Mouse (Mus musculus) lung, postnatal 0 days (tissue): ENCODE results near the gene Tjap1. TPM values are rescaled to one million over a fixed set of nuclear protein-coding genes. Genes with fewer than 3 reads are reported as not detected.

Experiments
- ATAC-seq: fragments of 200-750 bp; cut with Nextera tagmentation; 2 replicates; pipeline ENCODE4 v1.8.0; 2017; ENCODE audit warnings: moderate library complexity
- DNase-seq: peaks from one replicate; pipeline ENCODE4 v3.0.0-alpha.2; 2016; ENCODE audit warnings: low spot score
- H3K27ac ChIP-seq: fragments of 300-500 bp; sonication (generic); 2 replicates; pipeline ENCODE4 v1.5.1; 2014; ENCODE audit warnings: antibody characterized with exemption, mild to moderate bottlenecking, low read length, mixed read lengths
- H3K27me3 ChIP-seq: fragments of 300-500 bp; sonication (generic); replicated peaks from 2 replicates; pipeline ENCODE4 v1.6.1; 2014; ENCODE audit warnings: low read length, mixed read lengths; ENCODE audit not compliant: insufficient read depth
- H3K36me3 ChIP-seq: fragments of 300-500 bp; sonication (generic); 2 replicates; pipeline ENCODE4 v1.6.1; 2014; ENCODE audit warnings: low read length, mixed read lengths; ENCODE audit not compliant: insufficient read depth
- H3K4me1 ChIP-seq: fragments of 300-500 bp; sonication (generic); 2 replicates; pipeline ENCODE4 v1.6.1; 2014; ENCODE audit warnings: antibody characterized with exemption, low read depth, low read length, mixed read lengths; ENCODE audit not compliant: insufficient read depth
- H3K4me2 ChIP-seq: fragments of 300-500 bp; sonication (generic); replicated peaks from 2 replicates; pipeline ENCODE4 v1.6.1; 2014; ENCODE audit warnings: low read depth, mild to moderate bottlenecking, low read length, moderate library complexity, mixed read lengths
- H3K4me3 ChIP-seq: fragments of 300-500 bp; sonication (generic); 2 replicates; pipeline ENCODE4 v1.5.1; 2014; ENCODE audit warnings: low read depth, low read length
- H3K9ac ChIP-seq: fragments of 300-500 bp; sonication (generic); replicated peaks from 2 replicates; pipeline ENCODE4 v1.6.1; 2014; ENCODE audit warnings: low read depth, mild to moderate bottlenecking
- H3K9me3 ChIP-seq: fragments of 300-500 bp; sonication (generic); 2 replicates; pipeline ENCODE4 v1.6.1; 2016; ENCODE audit warnings: low read length, mixed read lengths
- CTCF ChIP-seq: IDR thresholded peaks from 2 replicates; pipeline ENCODE4 v1.5.1; 2016; ENCODE audit warnings: antibody characterized with exemption, mild to moderate bottlenecking
- EP300 ChIP-seq: IDR thresholded peaks from 2 replicates; pipeline ENCODE4 v1.6.1; 2016; ENCODE audit warnings: antibody characterized with exemption, mild to moderate bottlenecking, control low read depth
- whole genome bisulfite sequencing: fragments of 180-500 bp; shearing (Covaris S2); extraction: QIAGEN DNeasy Blood & Tissue Kit; methylation state at CpG from one replicate; pipeline ENCODE4 v1.1.7; 2014; 5-methylcytosine and 5-hydroxymethylcytosine counted together
- microRNA counts: library from miRNA; unstranded; fragments of <30 nt; microRNA quantifications from one replicate; lab custom pipeline; 2015
- microRNA-seq: library from miRNA; unstranded; fragments of <30 nt; microRNA quantifications from one replicate; pipeline ENCODE4, GENCODE M21; 2016
- polyA plus RNA-seq: library from polyadenylated mRNA; unstranded; fragments of >200 nt; fragmentation: Nextera tagmentation; extraction: Ambion mirVana; gene quantifications from 2 replicates; pipeline ENCODE4 v1.2.1, GENCODE M21; 2015

The Tjap1 gene
- polyA plus RNA-seq, 1 experiment from 2014 or later, result 21.0 TPM

DNA sequence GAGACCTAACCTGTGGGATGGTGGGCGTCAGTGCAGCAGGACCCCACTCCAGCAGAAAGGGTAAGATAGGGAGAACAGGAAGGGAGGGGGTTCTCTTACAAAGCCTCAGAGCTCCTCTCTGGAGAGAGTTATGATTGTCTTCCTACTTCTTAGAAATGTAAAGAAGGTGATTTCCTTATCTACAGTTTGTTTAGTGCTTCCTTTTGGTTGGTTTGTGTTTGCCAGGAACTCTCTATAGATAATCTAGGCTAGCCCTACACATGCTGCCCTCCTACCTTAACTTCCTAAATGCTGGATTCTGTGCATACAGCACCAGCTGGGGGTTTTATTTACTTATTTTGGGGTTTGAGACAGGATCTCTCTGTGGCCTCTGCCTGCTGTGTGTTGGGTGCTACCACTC, 46.8 kb downstream of the Tjap1 start:
- WGBS, result 78% methylated on average over 1 of the region's 1 CpGs
- H3K4me1 ChIP-seq, result no peaks in the 10 kb centered on the region
- TF ChIP-seq EP300, result no peak
- no peak for TF ChIP-seq CTCF

DNA sequence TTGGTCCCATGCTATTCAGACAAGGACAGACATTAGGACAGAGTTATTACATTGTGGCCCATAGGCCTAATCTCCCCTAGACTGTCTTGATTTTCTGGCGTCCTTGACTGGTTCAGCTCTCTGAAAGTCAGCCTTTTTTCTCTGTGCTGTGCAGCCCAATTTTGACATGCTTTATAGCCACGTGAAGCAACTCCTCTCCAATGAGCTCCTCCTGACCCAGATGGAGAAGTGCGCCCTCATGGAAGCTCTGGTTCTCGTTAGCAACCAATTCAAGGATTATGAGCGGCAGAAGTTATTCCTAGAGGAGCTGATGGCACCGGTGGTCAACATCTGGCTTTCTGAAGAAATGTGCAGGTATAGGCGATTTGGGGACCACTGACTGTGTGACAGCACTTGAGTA, 55.2 kb downstream of the Tjap1 start:
- H3K4me3 ChIP-seq, result no peak overlapping the region
- no peaks in the 10 kb centered on the region for H3K4me1 ChIP-seq
- H3K27ac ChIP-seq, result no peak overlapping the region
- ATAC-seq (no peak), DNase-seq (no peak)
- no peaks in the 10 kb centered on the region for H3K9me3 ChIP-seq
- no peak overlapping the region for H3K9ac ChIP-seq
- WGBS, result 88% methylated on average over 7 of the region's 7 CpGs
- peaks cover 28% of the 10 kb centered on the region; the same call in 1 of the 2 replicates for H3K36me3 ChIP-seq
- TF ChIP-seq CTCF, result no peak
- TF ChIP-seq EP300, result no peak
- no peaks in the 10 kb centered on the region for H3K27me3 ChIP-seq
- no peak overlapping the region for H3K4me2 ChIP-seq

More for the DNA sequence above, 46.8 kb downstream of the Tjap1 start:
- Histone ChIP-seq H3K27me3 (no peaks in the 10 kb centered on the region), H3K9ac (no peak overlapping the region), H3K27ac (no peak overlapping the region), H3K4me2 (no peak overlapping the region), H3K9me3 (no peaks in the 10 kb centered on the region), H3K4me3 (no peak overlapping the region), H3K36me3 (peaks cover 23% of the 10 kb centered on the region)
- ATAC-seq (no peak), DNase-seq (no peak)

DNA sequence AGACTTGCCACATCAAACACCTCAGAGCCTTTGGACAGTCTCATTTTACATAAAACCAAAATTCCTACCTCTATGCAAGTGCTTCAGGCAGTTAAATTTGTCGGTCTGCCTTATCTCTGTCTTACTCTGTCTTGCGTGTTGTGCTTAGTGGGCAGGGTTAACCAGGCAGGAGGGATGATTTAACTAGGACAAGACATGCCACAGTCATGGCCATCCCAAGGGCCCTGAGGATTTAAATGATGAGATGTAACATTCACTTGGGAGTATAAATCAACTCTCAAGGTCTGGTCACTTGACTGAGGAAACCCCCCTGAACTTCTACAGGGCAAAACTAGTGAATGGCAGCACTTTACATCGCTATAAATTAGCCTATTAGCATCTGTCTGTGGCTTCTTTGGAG, 61.2 kb downstream of the Tjap1 start:
- Histone ChIP-seq H3K36me3 (peaks cover 63% of the 10 kb centered on the region; the same call in 1 of the 2 replicates), H3K4me3 (no peak overlapping the region), H3K27ac (no peak overlapping the region), H3K4me1 (no peaks in the 10 kb centered on the region), H3K4me2 (no peak overlapping the region), H3K9me3 (no peaks in the 10 kb centered on the region), H3K27me3 (no peaks in the 10 kb centered on the region), H3K9ac (no peak overlapping the region)
- ATAC-seq (no peak), DNase-seq (no peak)
- WGBS, result 94% methylated on average over 3 of the region's 3 CpGs
- TF ChIP-seq EP300, result no peak

- no peaks in the 10 kb centered on the region for H3K9me3 ChIP-seq
- peaks cover 51% of the 10 kb centered on the region for H3K36me3 ChIP-seq
- H3K9ac ChIP-seq, result no peak overlapping the region
- no peak overlapping the region for H3K27ac ChIP-seq
- no peak for DNase-seq
- TF ChIP-seq EP300 (no peak), CTCF (no peak)
- no peaks in the 10 kb centered on the region for H3K4me1 ChIP-seq
- no peak for ATAC-seq
- H3K4me3 ChIP-seq, result no peak overlapping the region
- H3K27me3 ChIP-seq, result no peaks in the 10 kb centered on the region
- no peak overlapping the region for H3K4me2 ChIP-seq
- 80% methylated on average over 3 of the region's 3 CpGs for WGBS
Observed at GRCm38 (mm10) chr17:46210550-46210949, 72.3 kb downstream of the Tjap1 start.

MicroRNAs encoded within 50 kb of the gene (microRNA counts, 519-probe panel; counts per million panel counts)
- not detected for microRNA mmu-miR-693-3p (lab: Ali Mortazavi, UCI)
- microRNA mmu-miR-693-5p (lab: Ali Mortazavi, UCI), result not detected

Small RNAs within 50 kb of the gene (microRNA-seq; reads per million reads assigned to microRNA genes)
- not detected for gene Mir693

Other genes starting within 250 kb of the Tjap1 start
- gene Mrps18a, start 172.0 kb downstream of the Tjap1 start, polyA plus RNA-seq, result 96.4 and 103 TPM in 2 replicates
- gene Rsph9, start 138.8 kb downstream of the Tjap1 start, polyA plus RNA-seq, result 31.7 and 32.4 TPM in 2 replicates
- gene Mad2l1bp, start 129.5 kb downstream of the Tjap1 start, polyA plus RNA-seq, result 43.5 and 44.6 TPM in 2 replicates
- 38.8 and 39.5 TPM in 2 replicates for gene Gtpbp2, start 122.0 kb downstream of the Tjap1 start, polyA plus RNA-seq
- gene Polh, start 80.4 kb downstream of the Tjap1 start, polyA plus RNA-seq, result 6.6 and 8.6 TPM in 2 replicates
- 14.8 and 16.2 TPM in 2 replicates for gene Xpo5, start 80.2 kb downstream of the Tjap1 start, polyA plus RNA-seq
- gene Polr1c, start 35.0 kb downstream of the Tjap1 start, polyA plus RNA-seq, result 82.0 and 89.9 TPM in 2 replicates
- gene Yipf3, start 34.9 kb downstream of the Tjap1 start, polyA plus RNA-seq, result 185 and 199 TPM in 2 replicates
- gene Lrrc73, start 29.5 kb downstream of the Tjap1 start, polyA plus RNA-seq, result 3.7 and 5.2 TPM in 2 replicates
- 1.3 TPM in 2 replicates for gene Dlk2, start 14.4 kb upstream of the Tjap1 start, polyA plus RNA-seq
- 3.4 and 3.8 TPM in 2 replicates for gene Abcc10, start 45.3 kb upstream of the Tjap1 start, polyA plus RNA-seq
- 5.8 and 6.3 TPM in 2 replicates for gene Zfp318, start 100.7 kb upstream of the Tjap1 start, polyA plus RNA-seq
- 0.76 and 0.81 TPM in 2 replicates for gene Crip3, start 145.9 kb upstream of the Tjap1 start, polyA plus RNA-seq
- not detected in 2 replicates for gene Slc22a7, start 155.4 kb upstream of the Tjap1 start, polyA plus RNA-seq
- 0.04 TPM in 1 of 2 replicates, not detected in the other for gene Ttbk1, start 204.6 kb upstream of the Tjap1 start, polyA plus RNA-seq
- 2.8 and 4.2 TPM in 2 replicates for gene Dnph1, start 213.7 kb upstream of the Tjap1 start, polyA plus RNA-seq